Mouse (Mus musculus): ENCODE measurements at regions not wholly inside any gene's neighbourhood (a gene's known extent, or its start where the extent isn't known, plus 50 kb on each side); places are given as distances from the start of the nearest gene placed in this dataset.

GRCm38 (mm10) chr7:69770313-69770979 lies 596.1 kb downstream of the Nr2f2 start:
- Histone ChIP-seq H3K9ac (ENCODE audit: low read length) (no peak overlapping the region), H3K4me1 (replicated peaks; ENCODE audit: control insufficient read depth, insufficient read depth, low read length) (no peaks in the 10 kb centered on the region), H3K27me3 (replicated peaks; ENCODE audit: control insufficient read depth, insufficient read depth, low read length) (no peaks in the 10 kb centered on the region), H3K27ac (ENCODE audit: low read depth) (no peak overlapping the region), H3K9me3 (ENCODE audit: control insufficient read depth, low read length) (no peaks in the 10 kb centered on the region), H3K4me2 (ENCODE audit: low read length) (no peak overlapping the region), H3K36me3 (ENCODE audit: control insufficient read depth, insufficient read depth, low read length) (no peaks in the 10 kb centered on the region), H3K4me3 (ENCODE audit: low read depth, low read length) (no peak overlapping the region)
- ATAC-seq (replicated peaks; ENCODE audit: low FRiP score, low TSS enrichment, low read depth) = no peak
- WGBS = 69% methylated on average over 22 of the region's 22 CpGs
- DNase-seq (ENCODE audit: low spot score) = no peak

GRCm38 (mm10) chr7:69766451-69766850 lies 600.1 kb downstream of the Nr2f2 start:
- H3K4me3 ChIP-seq (ENCODE audit: low read depth, low read length) = no peak overlapping the region
- H3K27me3 ChIP-seq (replicated peaks; ENCODE audit: control insufficient read depth, insufficient read depth, low read length) = no peaks in the 10 kb centered on the region
- no peak overlapping the region for H3K4me2 ChIP-seq (ENCODE audit: low read length)
- H3K9ac ChIP-seq (ENCODE audit: low read length) = no peak overlapping the region
- WGBS = 49% methylated on average over 4 of the region's 4 CpGs
- no peak for ATAC-seq (replicated peaks; ENCODE audit: low FRiP score, low TSS enrichment, low read depth)
- H3K27ac ChIP-seq (ENCODE audit: low read depth) = no peak overlapping the region
- no peaks in the 10 kb centered on the region for H3K4me1 ChIP-seq (replicated peaks; ENCODE audit: control insufficient read depth, insufficient read depth, low read length)
- H3K36me3 ChIP-seq (ENCODE audit: control insufficient read depth, insufficient read depth, low read length) = no peaks in the 10 kb centered on the region
- no peak for DNase-seq (ENCODE audit: low spot score)
- H3K9me3 ChIP-seq (ENCODE audit: control insufficient read depth, low read length) = no peaks in the 10 kb centered on the region

GRCm38 (mm10) chr7:69740495-69740894 lies 626.0 kb downstream of the Nr2f2 start:
- ATAC-seq (replicated peaks; ENCODE audit: low FRiP score, low TSS enrichment, low read depth) = no peak
- WGBS = 61% methylated on average over 6 of the region's 6 CpGs

GRCm38 (mm10) chr7:69738998-69739397 lies 627.5 kb downstream of the Nr2f2 start:
- Histone ChIP-seq H3K4me3 (ENCODE audit: low read depth, low read length) (no peak overlapping the region), H3K9ac (ENCODE audit: low read length) (no peak overlapping the region), H3K4me1 (replicated peaks; ENCODE audit: control insufficient read depth, insufficient read depth, low read length) (no peaks in the 10 kb centered on the region), H3K9me3 (ENCODE audit: control insufficient read depth, low read length) (no peaks in the 10 kb centered on the region), H3K4me2 (ENCODE audit: low read length) (no peak overlapping the region), H3K27ac (ENCODE audit: low read depth) (no peak overlapping the region), H3K36me3 (ENCODE audit: control insufficient read depth, insufficient read depth, low read length) (no peaks in the 10 kb centered on the region), H3K27me3 (replicated peaks; ENCODE audit: control insufficient read depth, insufficient read depth, low read length) (no peaks in the 10 kb centered on the region)
- 82% methylated on average over 7 of the region's 7 CpGs for WGBS
- no peak for DNase-seq (ENCODE audit: low spot score)
- ATAC-seq (replicated peaks; ENCODE audit: low FRiP score, low TSS enrichment, low read depth) = no peak

More at GRCm38 (mm10) chr7:69740495-69740894, 626.0 kb downstream of the Nr2f2 start:
- Histone ChIP-seq H3K36me3 (ENCODE audit: control insufficient read depth, insufficient read depth, low read length) (no peaks in the 10 kb centered on the region), H3K9me3 (ENCODE audit: control insufficient read depth, low read length) (no peaks in the 10 kb centered on the region), H3K9ac (ENCODE audit: low read length) (no peak overlapping the region), H3K4me1 (replicated peaks; ENCODE audit: control insufficient read depth, insufficient read depth, low read length) (no peaks in the 10 kb centered on the region), H3K27me3 (replicated peaks; ENCODE audit: control insufficient read depth, insufficient read depth, low read length) (no peaks in the 10 kb centered on the region), H3K4me3 (ENCODE audit: low read depth, low read length) (no peak overlapping the region), H3K27ac (ENCODE audit: low read depth) (no peak overlapping the region), H3K4me2 (ENCODE audit: low read length) (no peak overlapping the region)
- no peak for DNase-seq (ENCODE audit: low spot score)

- Histone ChIP-seq H3K4me3 (ENCODE audit: low read depth, low read length) (no peak overlapping the region), H3K9ac (ENCODE audit: low read length) (no peak overlapping the region), H3K36me3 (ENCODE audit: control insufficient read depth, insufficient read depth, low read length) (no peaks in the 10 kb centered on the region), H3K9me3 (ENCODE audit: control insufficient read depth, low read length) (no peaks in the 10 kb centered on the region), H3K27me3 (replicated peaks; ENCODE audit: control insufficient read depth, insufficient read depth, low read length) (no peaks in the 10 kb centered on the region), H3K27ac (ENCODE audit: low read depth) (no peak overlapping the region), H3K4me2 (ENCODE audit: low read length) (no peak overlapping the region), H3K4me1 (replicated peaks; ENCODE audit: control insufficient read depth, insufficient read depth, low read length) (no peaks in the 10 kb centered on the region)
- ATAC-seq (replicated peaks; ENCODE audit: low FRiP score, low TSS enrichment, low read depth) (no peak), DNase-seq (ENCODE audit: low spot score) (no peak)
- WGBS = 91% methylated on average over 5 of the region's 5 CpGs
These were observed 651.5 kb downstream of the Nr2f2 start for GRCm38 (mm10) chr7:69715081-69715480.

GRCm38 (mm10) chr7:69670211-69670610 lies 696.3 kb downstream of the Nr2f2 start:
- no peak for DNase-seq (ENCODE audit: low spot score)
- Histone ChIP-seq H3K27me3 (replicated peaks; ENCODE audit: control insufficient read depth, insufficient read depth, low read length) (no peaks in the 10 kb centered on the region), H3K4me3 (ENCODE audit: low read depth, low read length) (no peak overlapping the region), H3K4me2 (ENCODE audit: low read length) (no peak overlapping the region), H3K9me3 (ENCODE audit: control insufficient read depth, low read length) (no peaks in the 10 kb centered on the region), H3K9ac (ENCODE audit: low read length) (no peak overlapping the region), H3K4me1 (replicated peaks; ENCODE audit: control insufficient read depth, insufficient read depth, low read length) (no peaks in the 10 kb centered on the region), H3K36me3 (ENCODE audit: control insufficient read depth, insufficient read depth, low read length) (no peaks in the 10 kb centered on the region), H3K27ac (ENCODE audit: low read depth) (no peak overlapping the region)
- no peak for ATAC-seq (replicated peaks; ENCODE audit: low FRiP score, low TSS enrichment, low read depth)
- 63% methylated on average over 1 of the region's 1 CpGs for whole genome bisulfite sequencing

GRCm38 (mm10) chr7:69655583-69655982 lies 711.0 kb downstream of the Nr2f2 start:
- 4% methylated on average over 9 of the region's 9 CpGs for WGBS
- no peaks in the 10 kb centered on the region for H3K27me3 ChIP-seq (replicated peaks; ENCODE audit: control insufficient read depth, insufficient read depth, low read length)
- ATAC-seq (replicated peaks; ENCODE audit: low FRiP score, low TSS enrichment, low read depth) (no peak), DNase-seq (ENCODE audit: low spot score) (no peak)
- peak overlapping the region; percentile 11; the same call in 1 of the 2 replicates for H3K4me2 ChIP-seq (ENCODE audit: low read length)
- H3K27ac ChIP-seq (ENCODE audit: low read depth) = no peak overlapping the region
- H3K9ac ChIP-seq (ENCODE audit: low read length) = no peak overlapping the region
- no peak overlapping the region for H3K4me3 ChIP-seq (ENCODE audit: low read depth, low read length)
- H3K9me3 ChIP-seq (ENCODE audit: control insufficient read depth, low read length) = no peaks in the 10 kb centered on the region
- no peaks in the 10 kb centered on the region for H3K36me3 ChIP-seq (ENCODE audit: control insufficient read depth, insufficient read depth, low read length)
- H3K4me1 ChIP-seq (replicated peaks; ENCODE audit: control insufficient read depth, insufficient read depth, low read length) = no peaks in the 10 kb centered on the region

GRCm38 (mm10) chr7:69645449-69645848 lies 721.1 kb downstream of the Nr2f2 start:
- Histone ChIP-seq H3K27me3 (replicated peaks; ENCODE audit: control insufficient read depth, insufficient read depth, low read length) (no peaks in the 10 kb centered on the region), H3K9me3 (ENCODE audit: control insufficient read depth, low read length) (no peaks in the 10 kb centered on the region), H3K4me2 (ENCODE audit: low read length) (no peak overlapping the region), H3K27ac (ENCODE audit: low read depth) (no peak overlapping the region), H3K36me3 (ENCODE audit: control insufficient read depth, insufficient read depth, low read length) (no peaks in the 10 kb centered on the region), H3K4me1 (replicated peaks; ENCODE audit: control insufficient read depth, insufficient read depth, low read length) (no peaks in the 10 kb centered on the region), H3K9ac (ENCODE audit: low read length) (no peak overlapping the region), H3K4me3 (ENCODE audit: low read depth, low read length) (no peak overlapping the region)
- 78% methylated on average over 6 of the region's 6 CpGs for WGBS
- DNase-seq (ENCODE audit: low spot score) (no peak), ATAC-seq (replicated peaks; ENCODE audit: low FRiP score, low TSS enrichment, low read depth) (no peak)

- no peaks in the 10 kb centered on the region for H3K27me3 ChIP-seq (replicated peaks; ENCODE audit: control insufficient read depth, insufficient read depth, low read length)
- H3K4me1 ChIP-seq (replicated peaks; ENCODE audit: control insufficient read depth, insufficient read depth, low read length) = no peaks in the 10 kb centered on the region
- H3K9me3 ChIP-seq (ENCODE audit: control insufficient read depth, low read length) = no peaks in the 10 kb centered on the region
- DNase-seq (ENCODE audit: low spot score) (no peak), ATAC-seq (replicated peaks; ENCODE audit: low FRiP score, low TSS enrichment, low read depth) (no peak)
- H3K27ac ChIP-seq (ENCODE audit: low read depth) = no peak overlapping the region
- 43% methylated on average over 9 of the region's 9 CpGs for WGBS
- no peak overlapping the region for H3K4me3 ChIP-seq (ENCODE audit: low read depth, low read length)
- H3K4me2 ChIP-seq (ENCODE audit: low read length) = no peak overlapping the region
- H3K36me3 ChIP-seq (ENCODE audit: control insufficient read depth, insufficient read depth, low read length) = no peaks in the 10 kb centered on the region
- no peak overlapping the region for H3K9ac ChIP-seq (ENCODE audit: low read length)
These were observed 724.9 kb downstream of the Nr2f2 start for GRCm38 (mm10) chr7:69641652-69642051.
